Mouse (Mus musculus) macrophage (primary cell): ENCODE results near the gene Gdpd5. TPM values are rescaled to one million over a fixed set of nuclear protein-coding genes. Genes with fewer than 3 reads are reported as not detected.

Experiments
- H3K27ac ChIP-seq: fragments of 350-480 bp; formaldehyde crosslinking; 2 replicates; pipeline ENCODE4 v1.9.0; 2021
- H3K36me3 ChIP-seq: fragments of 350-480 bp; formaldehyde crosslinking; 2 replicates; pipeline ENCODE4 v1.9.0; 2021; ENCODE audit errors: inconsistent target
- H3K4me3 ChIP-seq: fragments of 350-480 bp; formaldehyde crosslinking; 2 replicates; pipeline ENCODE4 v1.9.0; 2021; ENCODE audit errors: inconsistent target
- H3K79me2 ChIP-seq: fragments of 350-480 bp; formaldehyde crosslinking; 2 replicates; pipeline ENCODE4 v1.9.0; 2021; ENCODE audit errors: inconsistent target
- WGBS: methylation state at CpG from one replicate; pipeline ENCODE4 v1.1.7; 2026; ENCODE audit warnings: inconsistent platforms; ENCODE audit not compliant: missing documents; 5-methylcytosine and 5-hydroxymethylcytosine counted together
- polyA plus RNA-seq: library from polyadenylated mRNA; stranded (reverse); fragments of 250-400 nt; gene quantifications from 3 replicates; pipeline ENCODE4 v1.2.4, GENCODE M21; 2018; ENCODE audit warnings: inconsistent platforms

Gdpd5 gene
- polyA plus RNA-seq, 1 experiment from 2014 or later, result 14.8 TPM

- H3K79me2 ChIP-seq, result no peaks in the 10 kb centered on the region; the same call in 1 of the 2 replicates
- no peak overlapping the region for H3K4me3 ChIP-seq
- no peak overlapping the region for H3K27ac ChIP-seq
- H3K36me3 ChIP-seq, result no peaks in the 10 kb centered on the region
- WGBS, result 91% methylated on average over 5 of the region's 5 CpGs
These were observed 4.8 kb downstream of the Gdpd5 start for GRCm38 (mm10) chr7:99386030-99386429.

- no peak overlapping the region for H3K4me3 ChIP-seq
- no peaks in the 10 kb centered on the region; the same call in 1 of the 2 replicates for H3K36me3 ChIP-seq
- H3K79me2 ChIP-seq, result no peaks in the 10 kb centered on the region; the same call in 1 of the 2 replicates
- no peak overlapping the region for H3K27ac ChIP-seq
- 80% methylated on average over 3 of the region's 4 CpGs for WGBS
These were observed 5.6 kb downstream of the Gdpd5 start for GRCm38 (mm10) chr7:99386811-99387210.

DNA sequence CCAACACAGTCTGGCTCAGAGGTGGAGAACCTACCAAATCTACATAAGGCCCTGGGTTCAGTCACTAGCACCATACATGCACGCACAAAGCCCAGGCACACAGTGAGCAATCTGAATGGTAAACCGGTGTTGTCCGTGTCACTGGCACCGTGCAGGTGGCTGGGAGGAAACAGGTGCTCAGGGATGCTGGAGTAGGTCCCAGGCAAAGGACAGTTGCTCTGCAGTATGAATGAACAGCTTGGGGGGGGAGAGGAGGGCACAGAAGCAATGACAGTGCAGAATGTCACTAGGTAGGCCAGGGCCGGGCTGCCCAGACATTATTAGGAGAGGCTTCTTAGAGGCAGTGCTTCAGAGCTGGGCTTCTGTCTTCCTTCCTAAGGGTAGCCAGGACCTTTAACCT lies 6.1 kb downstream of the Gdpd5 start:
- no peaks in the 10 kb centered on the region; the same call in 1 of the 2 replicates for H3K36me3 ChIP-seq
- WGBS, result 68% methylated on average over 5 of the region's 5 CpGs
- no peak overlapping the region for H3K27ac ChIP-seq
- H3K4me3 ChIP-seq, result no peak overlapping the region
- no peaks in the 10 kb centered on the region; the same call in 1 of the 2 replicates for H3K79me2 ChIP-seq

DNA sequence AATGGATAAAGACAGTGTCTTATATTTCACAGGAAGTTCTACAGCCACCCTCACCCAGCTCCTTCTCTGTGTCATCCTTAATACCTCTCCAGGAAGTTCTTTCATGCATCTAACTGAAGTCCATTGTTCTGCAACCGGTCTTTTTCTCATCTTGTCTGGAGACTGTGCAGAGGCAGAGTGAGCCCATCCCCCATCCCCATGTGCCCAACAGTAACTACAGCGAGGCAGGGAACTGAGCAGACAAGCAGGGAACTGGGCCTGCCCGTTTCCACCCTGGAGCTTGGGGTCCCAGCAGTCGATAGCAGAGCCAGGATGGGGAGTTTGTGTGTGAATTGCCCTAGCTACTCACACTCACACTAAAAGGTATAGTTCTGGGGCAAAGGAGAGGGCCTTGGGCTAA lies 9.3 kb downstream of the Gdpd5 start:
- 88% methylated on average over 4 of the region's 4 CpGs for WGBS
- no peaks in the 10 kb centered on the region for H3K79me2 ChIP-seq
- no peak overlapping the region for H3K27ac ChIP-seq
- H3K36me3 ChIP-seq, result no peaks in the 10 kb centered on the region; the same call in 1 of the 2 replicates
- H3K4me3 ChIP-seq, result no peak overlapping the region

DNA sequence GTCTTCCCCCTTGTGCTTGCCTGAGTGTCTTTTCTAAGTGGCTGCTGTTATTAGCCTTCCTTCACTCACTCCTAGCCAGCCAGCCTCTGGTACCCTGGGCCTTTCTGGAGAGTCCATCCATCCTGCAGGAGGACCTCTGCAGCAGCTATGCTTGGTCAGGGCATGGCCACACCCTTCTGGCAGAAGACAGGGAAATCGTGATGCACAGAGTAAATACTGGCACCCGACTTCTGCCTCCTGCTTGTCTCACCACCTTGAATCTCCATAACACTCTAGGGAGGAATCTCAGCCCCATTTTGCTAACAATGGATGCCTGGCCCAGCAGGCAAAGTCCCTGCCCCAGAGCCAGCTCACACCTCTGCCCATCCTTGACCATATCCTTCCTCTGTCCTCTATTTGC lies 11.5 kb downstream of the Gdpd5 start:
- WGBS, result 93% methylated on average over 2 of the region's 2 CpGs

DNA sequence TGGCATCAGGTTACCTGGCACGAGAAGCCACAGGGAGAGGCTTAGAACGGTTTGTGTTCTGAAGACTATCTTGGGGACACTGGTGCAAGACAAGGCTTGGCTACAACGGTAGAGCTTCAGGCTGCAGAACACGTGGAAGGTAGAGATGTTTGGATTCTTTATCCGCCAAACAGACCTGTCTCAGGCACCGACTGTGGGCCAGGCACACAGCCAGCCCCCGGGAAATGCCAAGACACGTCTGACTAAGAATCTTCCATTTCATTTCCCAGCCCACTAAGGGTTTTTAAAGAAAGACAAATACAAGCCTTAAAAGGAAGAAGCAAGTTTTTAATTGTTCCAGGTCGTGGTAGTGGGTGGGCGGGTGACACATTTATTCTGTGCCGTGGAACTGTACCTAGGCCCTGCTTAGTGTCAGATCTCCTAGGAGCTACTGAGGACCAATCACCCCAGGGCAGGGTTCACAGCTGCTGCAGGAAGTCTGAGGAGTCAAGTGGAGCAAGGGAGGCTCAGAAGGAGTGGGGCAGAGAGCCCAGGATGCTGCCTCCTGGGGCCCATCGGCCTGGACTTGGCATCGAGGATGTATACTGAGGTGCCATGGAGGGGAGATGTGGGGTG lies 12.6 kb downstream of the Gdpd5 start:
- Histone ChIP-seq H3K36me3 (no peaks in the 10 kb centered on the region; the same call in 1 of the 2 replicates), H3K79me2 (no peaks in the 10 kb centered on the region), H3K27ac (no peak overlapping the region), H3K4me3 (no peak overlapping the region)
- WGBS, result 92% methylated on average over 13 of the region's 13 CpGs

More for the DNA sequence above, 11.5 kb downstream of the Gdpd5 start:
- Histone ChIP-seq H3K4me3 (no peak overlapping the region), H3K36me3 (no peaks in the 10 kb centered on the region; the same call in 1 of the 2 replicates), H3K79me2 (no peaks in the 10 kb centered on the region), H3K27ac (no peak overlapping the region)

- WGBS, result 100% methylated on average over 4 of the region's 4 CpGs
- no peak overlapping the region for H3K4me3 ChIP-seq
- no peak overlapping the region for H3K27ac ChIP-seq
- no peaks in the 10 kb centered on the region for H3K79me2 ChIP-seq
- no peaks in the 10 kb centered on the region; the same call in 1 of the 2 replicates for H3K36me3 ChIP-seq
These were observed 14.2 kb downstream of the Gdpd5 start for GRCm38 (mm10) chr7:99395385-99395784.

GRCm38 (mm10) chr7:99395908-99396616 lies 14.8 kb downstream of the Gdpd5 start:
- Histone ChIP-seq H3K36me3 (no peaks in the 10 kb centered on the region; the same call in 1 of the 2 replicates), H3K27ac (no peak overlapping the region), H3K79me2 (no peaks in the 10 kb centered on the region), H3K4me3 (no peak overlapping the region)
- 90% methylated on average over 11 of the region's 11 CpGs for WGBS

- H3K4me3 ChIP-seq, result no peak overlapping the region
- no peak overlapping the region for H3K27ac ChIP-seq
- H3K79me2 ChIP-seq, result no peaks in the 10 kb centered on the region
- 93% methylated on average over 11 of the region's 11 CpGs for WGBS
- H3K36me3 ChIP-seq, result no peaks in the 10 kb centered on the region; the same call in 1 of the 2 replicates
These were observed 15.9 kb downstream of the Gdpd5 start for GRCm38 (mm10) chr7:99396994-99397659.

DNA sequence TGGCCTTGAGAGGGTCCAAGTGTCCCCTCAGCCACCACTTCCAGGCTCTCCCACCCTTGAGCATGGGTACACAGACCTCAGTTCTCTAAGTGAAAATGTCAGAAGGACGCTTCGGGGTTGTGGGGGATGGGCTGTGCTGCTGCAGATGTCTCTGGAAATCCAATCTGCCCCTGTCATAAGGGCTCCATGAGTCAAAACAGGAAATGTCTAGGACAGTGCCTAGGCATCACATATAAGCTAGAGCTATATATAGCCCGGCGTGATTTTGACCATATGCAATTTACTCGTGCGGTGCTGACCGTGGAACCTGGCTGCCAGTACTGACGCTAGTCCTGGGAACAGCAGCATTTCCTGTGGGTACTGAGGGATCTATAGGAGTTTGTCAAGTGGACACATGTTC lies 20.2 kb downstream of the Gdpd5 start:
- no peak overlapping the region for H3K4me3 ChIP-seq
- no peaks in the 10 kb centered on the region for H3K36me3 ChIP-seq
- 49% methylated on average over 8 of the region's 8 CpGs for WGBS
- H3K79me2 ChIP-seq, result no peaks in the 10 kb centered on the region
- H3K27ac ChIP-seq, result no peak overlapping the region

DNA sequence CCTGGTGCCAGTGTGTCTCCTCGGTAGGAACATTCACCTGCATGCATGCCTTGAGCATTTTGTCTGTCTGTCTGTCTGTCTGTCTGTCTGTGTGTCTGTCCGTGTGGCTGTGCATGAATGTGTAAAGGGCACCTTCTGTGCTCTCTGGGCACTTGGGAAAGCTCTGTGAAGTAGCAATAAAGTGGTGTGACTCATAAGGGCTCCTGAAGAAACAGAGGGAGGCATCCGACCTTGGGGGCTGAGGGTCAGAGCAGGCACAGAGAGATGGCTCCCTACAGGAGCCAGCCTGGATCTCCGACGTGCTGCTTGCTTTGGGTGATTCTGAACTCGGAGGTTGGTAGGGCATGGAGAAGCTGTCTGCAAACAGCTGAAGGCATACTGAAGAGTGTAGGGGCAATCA lies 21.3 kb downstream of the Gdpd5 start:
- no peaks in the 10 kb centered on the region for H3K79me2 ChIP-seq
- no peak overlapping the region for H3K27ac ChIP-seq
- no peak overlapping the region for H3K4me3 ChIP-seq
- 100% methylated on average over 6 of the region's 6 CpGs for WGBS
- H3K36me3 ChIP-seq, result no peaks in the 10 kb centered on the region

- no peaks in the 10 kb centered on the region for H3K79me2 ChIP-seq
- H3K36me3 ChIP-seq, result no peaks in the 10 kb centered on the region
- no peak overlapping the region for H3K4me3 ChIP-seq
- no peak overlapping the region for H3K27ac ChIP-seq
- 96% methylated on average over 7 of the region's 7 CpGs for WGBS
These were observed 22.0 kb downstream of the Gdpd5 start for GRCm38 (mm10) chr7:99403254-99403653.

- H3K79me2 ChIP-seq, result no peaks in the 10 kb centered on the region
- WGBS, result 86% methylated on average over 12 of the region's 12 CpGs
- H3K4me3 ChIP-seq, result no peak overlapping the region
- H3K27ac ChIP-seq, result no peak overlapping the region
- H3K36me3 ChIP-seq, result no peaks in the 10 kb centered on the region
These were observed 23.0 kb downstream of the Gdpd5 start for GRCm38 (mm10) chr7:99404031-99404735.

DNA sequence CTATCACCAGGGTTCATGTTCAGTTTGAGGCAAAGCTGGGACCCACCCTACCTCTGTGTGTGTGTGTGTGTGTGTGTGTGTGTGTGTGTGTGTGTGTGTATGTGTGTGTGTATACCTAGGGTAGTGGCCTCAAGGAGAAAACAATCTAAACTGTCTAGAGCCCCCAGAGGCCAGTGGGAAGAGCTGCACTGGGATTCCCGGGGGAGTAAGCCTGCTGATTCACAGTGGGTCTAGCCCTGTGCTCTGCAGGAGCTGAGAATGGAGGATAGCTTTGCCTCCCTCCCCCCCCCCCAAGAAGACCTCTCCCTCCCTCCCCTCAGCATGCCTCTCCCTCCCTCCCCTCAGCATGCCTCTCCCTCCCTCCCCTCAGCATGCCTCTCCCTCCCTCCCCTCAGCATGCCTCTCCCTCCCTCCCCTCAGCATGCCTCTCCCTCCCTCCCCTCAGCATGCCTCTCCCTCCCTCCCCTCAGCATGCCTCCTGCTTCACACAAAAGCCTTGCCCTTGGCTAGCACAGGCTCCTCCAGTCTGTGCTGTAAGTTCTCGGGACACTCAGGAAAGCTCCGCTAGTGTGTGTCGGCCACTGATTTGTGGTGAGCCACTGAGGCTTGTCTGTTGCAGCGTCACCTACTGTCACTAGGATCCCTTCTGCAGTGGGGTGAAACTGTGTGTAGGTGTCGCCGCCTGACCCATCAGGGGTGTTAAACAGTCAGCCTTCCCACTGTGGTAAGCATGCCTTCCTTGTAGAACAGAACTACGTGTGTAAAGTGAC lies 24.4 kb downstream of the Gdpd5 start:
- WGBS, result 84% methylated on average over 8 of the region's 8 CpGs
- Histone ChIP-seq H3K79me2 (no peaks in the 10 kb centered on the region), H3K4me3 (no peak overlapping the region), H3K27ac (no peak overlapping the region), H3K36me3 (no peaks in the 10 kb centered on the region)
